Mouse (Mus musculus): ENCODE measurements around the gene Ubtfl1. TPM values are rescaled to one million over a fixed set of nuclear protein-coding genes. Genes with fewer than 3 reads are reported as not detected.
"Not testable (repeated sequence)": the region's sequence is repeated elsewhere in the genome, so short reads cannot be mapped to it uniquely, and the experiment has no call there.

Ubtfl1 gene
- not detected in 2 replicates for total RNA-seq (2015)
- total RNA-seq (2017) = not detected in 2 replicates

DNA sequence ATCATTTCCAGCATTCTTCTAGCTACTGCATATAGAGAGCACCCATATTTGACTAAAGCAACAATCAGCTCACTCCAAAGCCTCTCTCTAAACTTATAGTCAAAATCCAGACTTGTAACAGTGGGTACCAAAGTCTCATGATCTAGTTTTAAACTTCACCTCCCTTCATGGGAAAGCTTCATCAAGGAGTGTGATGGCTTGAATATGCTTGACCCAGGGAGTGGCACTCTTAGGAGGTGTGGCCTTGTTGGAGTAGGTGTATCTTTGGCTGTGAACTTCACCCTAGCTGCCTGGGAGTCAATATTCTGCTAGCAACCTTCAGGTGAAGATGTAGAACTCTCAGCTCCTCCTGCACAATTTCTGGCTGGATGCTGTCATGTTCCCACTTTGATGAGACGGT is at the start of gene Ubtfl1:
Gene Ubtfl1 (plus strand): TSS at position 301 of the 400 bp plus-strand sequence.
- ATAC-seq (ENCODE audit: poor library complexity, severe bottlenecking) = no peak

- not testable (repeated sequence) for ATAC-seq (ENCODE audit: poor library complexity, severe bottlenecking)
Measured at GRCm38 (mm10) chr9:18373026-18373425, 31.2 kb upstream of the Ubtfl1 start.

DNA sequence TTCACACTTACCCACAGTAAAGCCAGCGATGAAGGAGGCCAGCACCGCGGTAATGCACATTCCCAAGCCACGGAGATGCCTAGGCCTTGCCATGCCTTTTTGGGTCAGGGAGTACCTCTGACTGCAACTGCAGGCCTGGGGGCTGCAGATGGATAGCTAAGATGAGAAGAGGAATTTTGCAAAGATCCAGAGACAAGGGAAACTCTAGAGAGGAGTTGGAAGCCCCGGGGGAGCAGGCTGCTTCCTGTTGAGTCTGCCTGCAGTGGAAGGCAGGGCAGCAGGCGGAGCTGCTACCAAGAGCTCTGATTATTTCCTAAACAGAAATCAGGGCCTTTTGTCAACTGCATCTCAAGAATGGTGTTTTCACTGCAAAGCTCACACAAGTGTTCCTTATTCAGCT is 18.4 kb upstream of the Ubtfl1 start:
- no peak for ATAC-seq (ENCODE audit: poor library complexity, severe bottlenecking)

DNA sequence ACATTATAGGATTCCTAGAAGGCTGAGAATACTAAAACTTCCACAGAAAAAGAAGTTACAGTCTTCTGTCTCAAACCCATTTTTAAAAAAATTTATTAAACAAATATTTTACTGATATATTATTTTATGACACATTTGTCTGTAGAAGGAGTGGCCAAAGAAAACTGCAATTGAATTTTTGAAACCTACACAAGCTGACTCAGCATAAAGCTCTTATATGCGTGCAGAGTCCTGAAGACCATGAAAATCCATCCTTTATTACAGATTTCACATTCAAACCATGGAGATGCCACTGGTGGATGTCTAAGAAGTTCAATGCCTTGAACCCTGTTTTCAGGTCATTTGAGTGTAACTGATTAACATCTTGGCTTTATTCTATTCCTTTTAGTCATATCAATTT is 4.6 kb upstream of the Ubtfl1 start:
- ATAC-seq (ENCODE audit: poor library complexity, severe bottlenecking) = no peak

DNA sequence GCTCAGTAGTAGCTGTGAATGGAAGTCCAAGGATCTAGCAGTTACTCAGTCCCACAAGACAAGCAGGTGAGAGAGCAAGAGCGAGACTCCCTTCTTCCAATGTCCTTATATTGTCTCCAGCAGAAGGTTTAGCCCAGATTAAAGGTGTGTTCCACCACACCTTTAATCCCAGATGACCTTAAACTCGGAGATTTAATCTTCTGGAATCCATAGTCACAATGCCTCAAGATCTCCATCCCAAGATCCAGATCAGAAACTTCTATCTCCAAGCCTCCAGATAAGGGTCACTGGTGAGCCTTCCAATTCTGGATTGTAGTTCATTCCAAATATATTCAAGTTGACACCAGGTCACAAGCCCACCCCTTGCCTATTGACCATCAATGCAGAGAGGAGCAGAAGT is 1.3 kb upstream of the Ubtfl1 start, which contains the start of gene Naalad2:
Gene Naalad2 (minus strand): TSS at position 101 of the 400 bp plus-strand sequence.
- ATAC-seq (ENCODE audit: poor library complexity, severe bottlenecking) = not testable (repeated sequence)

GRCm38 (mm10) chr9:18412371-18412770 is 8.2 kb downstream of the Ubtfl1 start:
- ATAC-seq (ENCODE audit: poor library complexity, severe bottlenecking) = not testable (repeated sequence)

DNA sequence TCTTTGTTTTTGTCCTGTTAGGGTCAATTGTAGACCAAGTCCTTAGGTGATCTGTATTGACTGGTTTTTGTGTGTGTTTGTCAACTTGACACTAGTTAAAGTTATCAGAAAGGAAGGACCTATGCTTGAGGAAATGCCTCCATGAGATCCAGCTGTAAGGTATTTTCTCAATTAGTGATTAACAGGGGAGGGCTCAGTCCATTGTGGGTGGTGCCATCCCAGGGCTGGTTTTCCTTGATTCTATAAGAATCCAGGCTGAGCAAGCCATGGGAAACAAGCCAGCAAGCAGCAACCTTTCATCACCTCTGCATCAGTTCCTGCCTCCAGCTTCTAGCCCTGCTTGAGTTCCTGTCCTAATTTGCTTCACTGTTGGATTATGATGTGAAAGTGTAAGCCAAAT is 26.1 kb downstream of the Ubtfl1 start, which contains the start of gene Mbd3l2:
Gene Mbd3l2 (plus strand): TSS at position 301 of the 400 bp plus-strand sequence.
- no peak for ATAC-seq (ENCODE audit: poor library complexity, severe bottlenecking)

GRCm38 (mm10) chr9:18431687-18432086 is 27.5 kb downstream of the Ubtfl1 start:
- no peak for ATAC-seq (ENCODE audit: poor library complexity, severe bottlenecking)

- no peak for ATAC-seq (ENCODE audit: poor library complexity, severe bottlenecking)
Measured at GRCm38 (mm10) chr9:18456520-18456919, 52.3 kb downstream of the Ubtfl1 start.

Other genes with a start within 250 kb of the Ubtfl1 start
- 28.7 and 31.1 TPM in 2 replicates for gene Chordc1, start 112.3 kb upstream of the Ubtfl1 start, total RNA-seq (2015)
- 59.0 and 65.2 TPM in 2 replicates for gene Chordc1, start 112.3 kb upstream of the Ubtfl1 start, total RNA-seq (2017)
- not detected in 2 replicates for gene Naalad2, start 1.4 kb upstream of the Ubtfl1 start, total RNA-seq (2015)
- gene Naalad2, start 1.4 kb upstream of the Ubtfl1 start, total RNA-seq (2017) = 0.88 TPM in 1 of 2 replicates, not detected in the other
- gene Mbd3l2, start 26.2 kb downstream of the Ubtfl1 start, total RNA-seq (2015) = not detected in 2 replicates
- not detected in 2 replicates for gene Mbd3l2, start 26.2 kb downstream of the Ubtfl1 start, total RNA-seq (2017)
- 0.21 and 0.27 TPM in 2 replicates for gene Zfp558, start 73.8 kb downstream of the Ubtfl1 start, total RNA-seq (2015)
- gene Zfp558, start 73.8 kb downstream of the Ubtfl1 start, total RNA-seq (2017) = 0.22 and 2.2 TPM in 2 replicates
- not detected in 2 replicates for gene Mbd3l1, start 73.9 kb downstream of the Ubtfl1 start, total RNA-seq (2015)
- gene Mbd3l1, start 73.9 kb downstream of the Ubtfl1 start, total RNA-seq (2017) = not detected in 2 replicates

Data from megakaryocyte, adult 5-6 weeks (primary cell).